Mouse (Mus musculus): ENCODE measurements around the gene Sec61g. TPM values are rescaled to one million over a fixed set of nuclear protein-coding genes. Genes with fewer than 3 reads are reported as not detected.
A peak's percentile ranks its signal among the peaks of the same experiment; 100 is the strongest.
"Not testable (repeated sequence)": the region's sequence is repeated elsewhere in the genome, so short reads cannot be mapped to it uniquely, and the experiment has no call there.

The Sec61g gene
- polyA plus RNA-seq, 1 experiment from 2014 or later = 33.2 TPM

GRCm38 (mm10) chr11:16524917-16525640, 16.8 kb upstream of the Sec61g start:
- Histone ChIP-seq H3K4me2 (no peak overlapping the region), H3K9ac (no peak overlapping the region), H3K27ac (replicated peaks) (no peak overlapping the region), H3K9me3 (replicated peaks) (no peaks in the 10 kb centered on the region), H3K36me3 (replicated peaks) (no peaks in the 10 kb centered on the region), H3K4me1 (replicated peaks) (no peaks in the 10 kb centered on the region), H3K27me3 (no peaks in the 10 kb centered on the region), H3K4me3 (replicated peaks) (no peak overlapping the region)
- no peak for ATAC-seq (ENCODE audit: insufficient read depth)
- WGBS (ENCODE audit: insufficient replicate concordance) = 29% methylated on average over 3 of the region's 3 CpGs

- not testable (repeated sequence) for H3K4me1 ChIP-seq (replicated peaks); H3K4me2 ChIP-seq; H3K9me3 ChIP-seq (replicated peaks); ATAC-seq (ENCODE audit: insufficient read depth); H3K27ac ChIP-seq (replicated peaks); H3K27me3 ChIP-seq; H3K36me3 ChIP-seq (replicated peaks); H3K9ac ChIP-seq; H3K4me3 ChIP-seq (replicated peaks)
- WGBS (ENCODE audit: insufficient replicate concordance) = 84% methylated on average over 16 of the region's 16 CpGs
Observed at GRCm38 (mm10) chr11:16515081-16515480, 6.8 kb upstream of the Sec61g start.

- ATAC-seq (ENCODE audit: insufficient read depth) = peak; percentile 49; the same call in 1 of the 2 replicates
- H3K4me3 ChIP-seq (replicated peaks); H3K36me3 ChIP-seq (replicated peaks); H3K4me1 ChIP-seq (replicated peaks); H3K9me3 ChIP-seq (replicated peaks); H3K4me2 ChIP-seq; H3K27me3 ChIP-seq; H3K9ac ChIP-seq; H3K27ac ChIP-seq (replicated peaks): not testable (repeated sequence)
- WGBS (ENCODE audit: insufficient replicate concordance) = 49% methylated on average over 23 of the region's 23 CpGs
Observed at GRCm38 (mm10) chr11:16514221-16514620, 5.9 kb upstream of the Sec61g start.

GRCm38 (mm10) chr11:16507385-16508051, 766 bp downstream of the Sec61g start:
- H3K4me3 ChIP-seq (replicated peaks) = peak overlapping the region; percentile 85
- H3K27me3 ChIP-seq = 0 out of 2 replicates have a peak, but pooled peaks cover 5% of the 10 kb centered on the region
- peaks cover 26% of the 10 kb centered on the region for H3K36me3 ChIP-seq (replicated peaks)
- no peaks in the 10 kb centered on the region for H3K9me3 ChIP-seq (replicated peaks)
- H3K4me1 ChIP-seq (replicated peaks) = peaks cover 33% of the 10 kb centered on the region
- peak; percentile 27 for ATAC-seq (ENCODE audit: insufficient read depth)
- peak overlapping the region; percentile 91 for H3K27ac ChIP-seq (replicated peaks)
- H3K4me2 ChIP-seq = peak overlapping the region; percentile 59
- peak overlapping the region; percentile 95 for H3K9ac ChIP-seq
- WGBS (ENCODE audit: insufficient replicate concordance) = under 1% methylated on average over 26 of the region's 26 CpGs

DNA sequence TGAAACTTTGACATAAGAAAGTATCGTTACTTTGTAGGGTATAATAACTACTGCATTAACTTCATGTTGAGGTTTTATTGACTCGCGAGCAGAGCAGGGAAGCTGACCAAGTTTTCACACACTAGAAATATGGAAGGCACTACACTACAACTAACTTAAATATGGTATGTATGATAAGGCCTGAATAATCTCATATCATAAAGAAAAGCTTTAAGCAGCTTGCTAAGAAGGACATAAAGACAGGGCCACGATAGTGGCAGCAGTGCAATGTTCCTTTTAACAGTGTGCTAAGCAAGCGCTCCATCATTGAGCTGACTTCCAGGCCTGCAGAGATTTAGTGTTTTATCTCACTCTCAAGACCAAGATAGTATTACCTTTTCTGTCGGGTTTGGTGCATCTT, 2.3 kb downstream of the Sec61g start:
- Histone ChIP-seq H3K4me2 (peak overlapping the region; percentile 59), H3K4me1 (replicated peaks) (peaks cover 39% of the 10 kb centered on the region), H3K4me3 (replicated peaks) (peak overlapping the region; percentile 85), H3K27me3 (0 out of 2 replicates have a peak, but pooled peaks cover 3% of the 10 kb centered on the region), H3K9me3 (replicated peaks) (no peaks in the 10 kb centered on the region), H3K36me3 (replicated peaks) (peaks cover 36% of the 10 kb centered on the region), H3K27ac (replicated peaks) (peak overlapping the region; percentile 91), H3K9ac (no peak overlapping the region)
- peak; percentile 3; the same call in 1 of the 2 replicates for ATAC-seq (ENCODE audit: insufficient read depth)
- WGBS (ENCODE audit: insufficient replicate concordance) = 44% methylated on average over 6 of the region's 6 CpGs

GRCm38 (mm10) chr11:16503150-16503549, 5.1 kb downstream of the Sec61g start:
- Histone ChIP-seq H3K27me3 (no peaks in the 10 kb centered on the region), H3K4me2 (peak overlapping the region; percentile 69), H3K27ac (replicated peaks) (peak overlapping the region; percentile 92), H3K9me3 (replicated peaks) (no peaks in the 10 kb centered on the region), H3K36me3 (replicated peaks) (peaks cover 51% of the 10 kb centered on the region), H3K4me3 (replicated peaks) (peak overlapping the region; percentile 47), H3K9ac (peak overlapping the region; percentile 51), H3K4me1 (replicated peaks) (peaks cover 37% of the 10 kb centered on the region)
- peak; percentile 79 for ATAC-seq (ENCODE audit: insufficient read depth)
- WGBS (ENCODE audit: insufficient replicate concordance) = 23% methylated on average over 5 of the region's 5 CpGs

DNA sequence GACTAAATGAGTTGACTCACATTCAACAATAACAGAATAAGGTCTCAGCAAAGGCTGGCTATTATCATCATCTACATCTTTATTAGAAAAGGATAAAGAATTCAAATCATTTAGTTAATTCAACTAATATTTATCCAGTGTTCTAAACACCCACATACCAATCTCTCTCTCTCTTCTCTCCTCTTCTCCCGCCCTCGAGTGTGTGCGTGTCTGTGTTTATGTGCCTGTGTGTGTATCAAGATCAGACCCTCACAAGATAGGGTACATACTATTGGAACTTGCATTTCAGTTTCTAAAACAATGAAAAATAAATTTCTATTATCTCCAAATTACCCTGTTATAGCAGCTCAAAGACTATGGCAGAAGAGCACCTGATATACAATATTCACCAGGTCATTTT, 5.5 kb downstream of the Sec61g start:
- Histone ChIP-seq H3K27me3 (no peaks in the 10 kb centered on the region), H3K36me3 (replicated peaks) (peaks cover 51% of the 10 kb centered on the region), H3K9ac (no peak overlapping the region), H3K4me3 (replicated peaks) (peak overlapping the region; percentile 32), H3K27ac (replicated peaks) (peak overlapping the region; percentile 92), H3K4me2 (peak overlapping the region; percentile 69), H3K9me3 (replicated peaks) (no peaks in the 10 kb centered on the region), H3K4me1 (replicated peaks) (peaks cover 37% of the 10 kb centered on the region)
- ATAC-seq (ENCODE audit: insufficient read depth) = peak; percentile 61
- 15% methylated on average over 3 of the region's 3 CpGs for WGBS (ENCODE audit: insufficient replicate concordance)

DNA sequence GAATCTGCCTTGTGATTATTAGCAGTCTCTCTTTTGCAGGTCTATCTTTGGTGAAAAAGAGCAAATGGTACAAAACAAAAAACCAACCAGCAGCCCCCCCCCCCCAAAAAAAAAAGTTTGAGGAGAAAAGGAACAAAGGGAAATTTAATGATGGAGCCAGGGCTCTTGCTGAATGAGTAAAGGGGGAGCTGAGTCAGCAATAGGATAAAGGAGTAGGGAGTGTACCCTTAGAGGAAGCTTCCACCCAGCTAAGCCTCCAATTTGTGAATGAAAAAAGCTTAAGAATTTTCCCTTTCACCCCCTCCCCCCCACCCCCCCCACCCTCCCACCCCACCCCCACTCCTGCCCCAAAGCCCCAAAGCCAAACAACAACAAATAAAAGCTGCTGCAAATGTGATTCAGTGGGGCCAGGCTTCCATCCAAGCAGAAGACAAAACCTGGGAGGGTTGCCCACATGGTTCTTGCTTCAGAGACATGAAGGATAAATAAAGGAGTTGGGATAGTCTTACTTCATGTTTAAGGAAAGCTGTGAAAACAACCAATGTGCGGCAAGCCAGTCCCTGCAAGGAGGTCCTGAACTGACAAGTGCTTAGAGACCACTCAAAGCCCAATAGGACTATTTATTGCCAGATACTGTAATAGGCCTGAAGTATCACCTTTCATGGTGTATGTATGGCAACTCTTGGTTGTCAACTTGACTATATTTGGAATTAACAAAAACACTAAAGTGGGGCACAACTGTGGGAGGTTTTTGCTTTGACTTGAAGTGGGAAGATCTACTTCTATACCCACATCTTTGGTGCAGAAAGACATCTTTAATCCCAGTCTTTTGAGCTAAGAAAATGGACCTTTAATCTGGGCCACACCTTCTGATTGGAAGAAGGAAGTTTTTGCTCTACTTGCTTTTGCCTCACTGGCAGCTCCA, 9.3 kb downstream of the Sec61g start:
- Histone ChIP-seq H3K9me3 (replicated peaks) (no peaks in the 10 kb centered on the region), H3K27me3 (no peaks in the 10 kb centered on the region), H3K4me3 (replicated peaks) (no peak overlapping the region), H3K36me3 (replicated peaks) (peaks cover 32% of the 10 kb centered on the region), H3K27ac (replicated peaks) (no peak overlapping the region), H3K4me2 (no peak overlapping the region), H3K9ac (no peak overlapping the region), H3K4me1 (replicated peaks) (peaks cover 14% of the 10 kb centered on the region)
- ATAC-seq (ENCODE audit: insufficient read depth) = no peak
- WGBS (ENCODE audit: insufficient replicate concordance) = 68% methylated on average over 1 of the region's 1 CpGs

Other genes starting within 250 kb of the Sec61g start
- gene Egfr, start 243.7 kb upstream of the Sec61g start, polyA plus RNA-seq (2015; fragmentation: Nextera tagmentation; extraction: Ambion mirVana) = 1.1 and 1.6 TPM in 2 replicates

Measured in liver, embryonic 15.5 days (tissue).